Mouse (Mus musculus) gastrocnemius, postnatal 25 days (tissue): Measurements from ENCODE around the gene Elmod3. TPM values are rescaled to one million over a fixed set of nuclear protein-coding genes. Genes with fewer than 3 reads are reported as not detected.

Experiments
- DNase-seq: peaks from one replicate; pipeline ENCODE4 v3.0.0; 2022
- total RNA-seq, 2 experiments: library from RNA; stranded (reverse); gene quantifications; 1 replicate in 1 of 2; 2 replicates in 1 of 2; pipeline ENCODE4 v1.2.3; 2021

The Elmod3 gene
- total RNA-seq, 2 experiments from 2014 or later, result 8.6 to 9.3 TPM

- DNase-seq, result no peak
Observed at GRCm38 (mm10) chr6:72570644-72571397, 27.4 kb downstream of the Elmod3 start.

GRCm38 (mm10) chr6:72568736-72569135, 29.5 kb downstream of the Elmod3 start:
- no peak for DNase-seq

GRCm38 (mm10) chr6:72567508-72567907, 30.7 kb downstream of the Elmod3 start:
- no peak for DNase-seq

DNA sequence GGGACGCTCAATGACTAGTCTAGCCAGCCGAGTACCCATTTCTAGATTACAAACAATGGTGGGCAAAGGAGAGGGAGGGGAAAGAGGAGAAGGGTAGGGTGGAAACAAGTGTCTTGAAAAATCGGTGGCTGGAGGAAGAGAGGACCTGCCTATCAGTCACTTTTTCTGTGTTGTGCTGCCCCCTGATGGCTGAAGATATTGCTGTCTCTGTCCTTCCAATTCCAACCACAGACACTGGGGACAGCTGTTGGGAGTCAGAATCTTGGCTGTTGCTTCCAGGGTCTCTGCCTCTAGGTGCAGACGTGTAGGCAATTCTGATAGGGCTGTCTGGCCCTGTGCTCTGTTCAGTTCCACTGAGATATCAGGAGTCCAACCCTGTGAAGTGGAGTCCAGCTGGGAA, 32.2 kb downstream of the Elmod3 start:
- DNase-seq, result peak; percentile 68

DNA sequence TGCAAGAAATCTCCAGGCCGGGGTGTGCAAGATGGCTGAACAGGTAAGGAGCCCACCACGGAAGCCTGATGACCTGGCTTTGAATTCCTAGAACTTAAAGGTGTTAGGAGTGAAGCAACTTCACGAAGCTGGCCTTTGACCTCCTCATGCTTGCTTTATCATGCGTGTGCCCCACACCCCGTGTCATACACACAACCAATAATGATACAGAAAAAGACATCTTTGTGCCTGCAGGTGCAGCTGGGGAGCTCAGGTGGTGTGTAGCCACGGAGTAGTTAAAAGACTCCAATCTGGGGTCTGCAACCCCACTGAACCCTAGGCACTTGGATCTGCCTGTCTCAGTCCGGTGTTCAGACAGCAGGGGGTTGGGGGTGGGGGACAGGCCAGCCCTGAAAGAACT, 32.7 kb downstream of the Elmod3 start:
- no peak for DNase-seq

DNA sequence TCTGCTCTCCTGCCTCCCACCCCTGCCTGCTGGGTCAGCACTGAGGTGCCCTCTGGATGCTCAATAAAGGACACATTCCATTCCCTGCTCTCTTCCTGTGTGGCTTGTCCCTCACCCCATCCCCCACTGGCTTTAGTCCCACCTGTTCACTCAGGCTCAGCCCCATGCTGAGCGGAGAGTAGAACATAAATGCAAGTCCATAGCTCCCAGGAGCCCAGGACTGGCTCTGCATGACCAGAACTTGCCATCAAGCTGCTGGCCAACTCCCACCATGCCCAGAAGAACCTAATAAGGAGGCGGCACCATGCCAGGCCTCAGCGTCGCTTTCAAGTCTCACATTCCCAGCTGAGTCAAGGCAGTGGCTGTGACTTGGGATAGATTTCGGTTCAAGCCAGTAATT, 35.3 kb downstream of the Elmod3 start:
- DNase-seq, result peak; percentile 31

DNA sequence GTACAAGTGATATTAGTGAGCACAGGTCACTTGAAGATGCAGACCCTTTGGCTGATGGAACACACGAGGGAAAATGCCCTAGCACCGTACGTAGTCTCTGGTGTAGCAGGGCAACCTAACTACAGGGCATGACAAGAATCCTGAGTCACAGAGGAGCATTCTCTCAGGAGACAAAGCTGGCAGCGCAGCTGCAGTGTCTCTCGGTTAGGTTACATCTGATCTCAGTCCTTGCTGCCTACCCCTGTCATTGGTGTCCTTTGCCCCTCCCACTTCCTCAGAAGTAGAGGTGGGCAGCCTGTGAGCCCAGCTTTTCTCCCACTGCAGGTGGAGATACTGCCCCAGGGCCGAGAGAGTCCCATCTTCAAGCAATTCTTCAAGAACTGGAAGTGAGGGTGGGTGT, 35.7 kb downstream of the Elmod3 start:
- no peak for DNase-seq

GRCm38 (mm10) chr6:72560801-72561200, 37.4 kb downstream of the Elmod3 start:
- DNase-seq, result no peak

GRCm38 (mm10) chr6:72553079-72553412, 45.2 kb downstream of the Elmod3 start:
- DNase-seq, result no peak

DNA sequence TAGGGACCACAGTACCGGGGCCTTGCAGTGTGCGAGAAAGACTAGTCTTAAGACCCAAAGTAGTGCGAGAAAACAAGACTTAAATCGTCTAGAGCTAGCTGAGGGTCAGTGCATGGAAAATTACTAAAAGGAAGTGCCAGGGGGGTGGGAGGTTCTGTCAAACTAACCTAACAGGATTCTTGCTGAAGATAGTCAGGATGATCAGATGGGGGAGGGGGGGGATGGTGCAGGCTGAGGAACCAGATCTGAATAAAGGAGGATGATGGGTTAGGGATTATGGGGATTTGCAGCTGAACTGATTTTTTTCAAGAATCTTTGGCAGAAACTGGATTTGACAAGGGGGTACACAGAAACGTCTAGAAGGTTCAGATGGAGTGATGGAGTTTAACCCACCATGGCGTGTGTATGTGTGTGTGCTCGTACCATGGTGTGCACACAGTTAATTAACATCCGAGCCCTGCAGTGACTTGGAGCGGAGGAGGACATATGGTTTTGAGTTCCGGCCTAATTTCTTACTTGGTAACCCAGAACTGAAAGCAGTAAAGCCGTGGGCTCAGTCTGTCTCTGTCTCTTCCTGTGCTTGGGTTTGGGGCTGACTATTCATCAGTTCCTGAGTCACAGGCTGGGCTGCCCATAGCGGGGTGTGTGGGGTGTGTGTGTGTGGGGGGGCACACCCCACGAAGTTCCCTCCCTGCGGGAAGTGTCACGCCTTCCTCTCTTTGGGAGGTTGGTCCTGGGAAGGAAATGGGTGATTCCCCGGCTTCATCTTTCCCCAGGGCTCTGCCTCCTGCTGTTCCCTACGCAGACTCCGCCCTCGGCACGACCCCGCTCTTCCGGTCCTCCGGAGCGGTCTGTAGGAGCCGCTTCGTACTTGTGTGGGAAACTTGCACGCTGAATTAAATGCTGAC, 45.8 kb downstream of the Elmod3 start:
- DNase-seq, result peak; percentile 77

DNA sequence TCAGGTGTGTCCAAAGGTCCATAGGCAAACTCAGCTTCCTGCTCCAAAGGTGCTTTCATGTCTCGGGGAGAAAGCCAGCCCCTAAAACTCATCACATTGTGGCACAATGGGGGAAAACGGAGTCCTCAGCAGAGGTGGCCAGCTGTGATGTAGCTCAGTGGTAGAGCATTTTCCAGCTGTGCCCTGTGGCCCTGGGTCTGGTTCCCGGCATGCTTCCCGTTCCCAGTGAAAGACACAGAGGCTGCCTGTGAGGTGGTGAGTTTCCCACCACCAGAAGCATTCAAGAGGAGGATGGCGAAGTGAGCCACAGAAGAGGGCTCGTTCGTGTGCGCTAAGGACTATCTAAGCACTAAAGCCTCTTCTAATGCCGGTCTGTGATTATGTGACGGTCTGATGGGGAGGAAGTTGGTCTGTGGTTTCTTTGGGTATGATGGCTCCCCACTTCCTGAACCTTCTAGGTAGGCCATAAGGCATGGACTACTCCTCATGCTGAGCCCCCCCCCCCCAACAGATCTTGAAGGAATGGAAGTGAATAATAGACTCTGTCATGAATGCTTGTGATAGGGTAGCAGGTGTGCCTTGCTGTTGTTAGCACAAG, 47.6 kb downstream of the Elmod3 start:
- no peak for DNase-seq

DNA sequence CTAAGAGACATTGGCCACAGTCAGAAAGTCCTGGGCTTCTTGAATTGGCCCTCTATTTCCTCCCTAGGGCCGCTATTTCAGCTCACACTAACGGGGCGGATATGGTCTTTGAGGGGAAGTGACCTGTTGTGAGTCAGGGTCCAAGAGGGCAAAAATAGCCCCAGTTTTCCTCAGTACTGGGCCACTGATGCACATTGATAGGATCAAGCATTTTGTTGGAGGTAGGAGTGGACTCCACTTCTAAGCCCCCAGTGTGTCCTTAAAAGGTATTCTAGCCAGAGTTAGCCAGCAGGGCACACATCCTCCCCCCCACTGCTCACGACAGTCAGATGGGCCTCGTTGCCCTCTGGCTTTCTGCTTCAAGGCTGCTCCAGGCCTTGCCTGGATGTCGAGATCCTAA, 48.2 kb downstream of the Elmod3 start:
- no peak for DNase-seq

GRCm38 (mm10) chr6:72549041-72549580, 49.1 kb downstream of the Elmod3 start:
- peak; percentile 65 for DNase-seq

DNA sequence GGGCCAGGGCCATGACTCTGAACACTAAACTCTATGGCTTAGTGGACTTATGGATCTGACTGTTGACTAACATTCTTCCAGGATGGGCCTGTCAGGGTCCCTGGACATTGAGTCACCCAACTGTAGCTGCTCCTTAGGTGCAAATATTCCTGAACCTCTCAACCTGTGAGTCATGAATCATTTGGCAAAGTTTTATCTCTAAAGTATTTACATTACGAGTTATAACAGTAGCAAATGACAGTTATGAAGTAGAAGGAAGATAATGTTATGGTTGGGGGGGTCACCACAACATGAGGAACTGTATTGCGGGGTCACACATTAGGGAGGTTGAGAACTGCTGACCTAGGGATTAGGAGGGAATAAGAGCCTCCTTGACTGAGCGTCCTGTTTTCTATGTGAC, 50.4 kb downstream of the Elmod3 start:
- DNase-seq, result no peak

- no peak for DNase-seq
Observed at GRCm38 (mm10) chr6:72547121-72547520, 51.1 kb downstream of the Elmod3 start.

- DNase-seq, result no peak
Observed at GRCm38 (mm10) chr6:72545377-72545776, 52.8 kb downstream of the Elmod3 start.

DNA sequence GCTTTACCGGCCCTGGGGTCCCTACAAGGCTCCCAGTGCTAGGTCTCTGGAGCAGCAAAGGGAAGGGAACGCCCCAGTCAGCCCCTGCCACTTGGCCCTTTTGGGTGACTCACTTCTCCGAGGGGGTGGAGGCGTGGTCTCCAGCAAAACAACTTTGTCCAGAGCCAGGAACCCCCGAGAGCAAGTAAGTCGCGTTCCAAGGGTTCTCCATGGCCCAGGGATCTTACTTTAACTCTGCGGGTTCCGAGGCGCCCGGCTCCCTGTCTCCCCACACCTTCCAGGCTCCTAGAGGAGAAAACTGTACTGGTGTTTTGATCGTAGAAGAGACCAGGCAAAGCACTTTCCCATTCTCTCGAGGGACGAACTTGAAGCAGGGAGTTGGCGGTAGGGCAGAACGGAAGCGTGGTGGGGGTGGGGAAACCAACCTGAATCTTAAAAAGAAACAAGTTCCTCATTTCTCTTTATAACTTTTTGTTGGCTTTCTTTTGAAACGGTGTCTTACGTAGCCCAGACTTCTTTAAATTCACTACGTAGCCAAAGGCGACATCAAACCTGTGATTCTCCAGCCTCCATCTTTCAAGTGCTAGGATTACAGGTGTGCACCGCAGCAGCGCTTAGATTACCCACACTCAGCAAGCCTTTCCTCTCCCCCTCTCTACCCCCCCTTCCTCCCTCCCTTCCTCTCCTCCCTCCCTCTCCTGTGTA, 53.8 kb downstream of the Elmod3 start, which contains the start of gene Capg:
Gene Capg (plus strand): TSS at position 109 of the 705 bp plus-strand sequence.
- peak; percentile 54 for DNase-seq

DNA sequence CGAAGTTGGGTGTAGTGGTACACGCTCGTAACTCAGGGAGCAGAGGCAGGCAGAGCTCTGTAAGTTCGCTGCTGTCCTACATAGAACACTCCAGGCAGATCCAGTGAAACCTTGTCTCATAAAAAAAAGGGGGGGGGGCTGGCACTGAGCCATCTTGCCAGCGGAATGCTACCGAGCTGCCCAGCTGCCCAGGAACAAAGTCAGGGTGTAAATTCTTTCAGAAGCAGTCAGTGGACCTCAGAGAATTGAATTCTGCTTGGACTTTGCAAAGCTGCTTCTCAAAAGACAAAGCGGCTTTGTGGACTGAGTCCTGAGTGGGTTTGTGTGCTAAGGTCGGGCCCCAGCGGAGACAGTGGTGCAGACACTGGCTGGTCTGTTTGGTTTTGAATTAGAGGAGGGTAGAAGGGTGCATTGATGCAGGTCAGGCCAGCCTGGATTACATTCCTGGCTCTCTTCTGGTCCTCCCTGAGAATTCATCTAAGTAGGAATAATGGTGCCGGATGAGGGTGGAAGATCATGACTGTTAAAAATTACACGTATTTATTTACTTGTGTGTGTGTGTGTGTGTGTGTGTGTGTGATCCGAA, 54.9 kb downstream of the Elmod3 start:
- DNase-seq, result no peak

GRCm38 (mm10) chr6:72538562-72539031, 59.6 kb downstream of the Elmod3 start:
- peak; percentile 89 for DNase-seq

- no peak for DNase-seq
Observed at GRCm38 (mm10) chr6:72537998-72538500, 60.2 kb downstream of the Elmod3 start.

DNA sequence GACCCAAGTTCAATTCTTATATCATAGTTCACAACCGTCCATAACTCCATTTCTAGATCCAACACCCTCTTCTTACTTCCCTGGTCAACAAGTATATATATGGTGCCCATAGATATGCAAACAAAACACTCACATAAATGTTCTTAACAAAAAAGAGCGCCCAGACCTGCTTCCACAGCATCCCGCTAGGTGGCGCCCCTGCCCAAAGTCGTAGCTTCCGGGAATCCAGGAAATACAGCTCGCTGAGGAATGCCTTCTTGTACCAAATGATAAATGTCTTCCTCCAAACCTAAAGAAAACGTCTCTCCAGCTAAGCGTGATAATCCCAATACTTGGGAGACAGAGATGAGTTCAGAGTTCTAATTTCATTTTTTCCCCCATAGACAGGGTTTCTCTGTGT, 63.0 kb downstream of the Elmod3 start:
- DNase-seq, result peak; percentile 63
